Mouse (Mus musculus) lung, embryonic 14.5 days (tissue): ENCODE data around the gene Shc1. TPM values are rescaled to one million over a fixed set of nuclear protein-coding genes. Genes with fewer than 3 reads are reported as not detected.

Experiments
- ATAC-seq: fragments of 200-750 bp; cut with Nextera tagmentation; 2 replicates; pipeline ENCODE4 v1.8.0; 2017; ENCODE audit warnings: mild to moderate bottlenecking, moderate TSS enrichment, moderate library complexity; ENCODE audit not compliant: insufficient read depth
- DNase-seq: peaks from one replicate; pipeline ENCODE4 v3.0.0-alpha.2; 2015
- H3K27ac ChIP-seq: fragments of 300-500 bp; sonication (generic); 2 replicates; pipeline ENCODE4 v1.5.1; 2014; ENCODE audit warnings: low read depth, mild to moderate bottlenecking, moderate library complexity
- H3K27me3 ChIP-seq: fragments of 300-500 bp; sonication (generic); 2 replicates; pipeline ENCODE4 v1.6.1; 2014; ENCODE audit warnings: low read length, control low read depth; ENCODE audit not compliant: insufficient read depth
- H3K36me3 ChIP-seq: fragments of 300-500 bp; sonication (generic); 2 replicates; pipeline ENCODE4 v1.6.1; 2014; ENCODE audit warnings: control low read depth; ENCODE audit not compliant: insufficient read depth
- H3K4me1 ChIP-seq: fragments of 300-500 bp; sonication (generic); 2 replicates; pipeline ENCODE4 v1.6.1; 2014; ENCODE audit warnings: antibody characterized with exemption, control low read depth; ENCODE audit not compliant: insufficient read depth
- H3K4me2 ChIP-seq: fragments of 300-500 bp; sonication (generic); 2 replicates; pipeline ENCODE4 v1.6.1; 2014; ENCODE audit warnings: mild to moderate bottlenecking
- H3K4me3 ChIP-seq: fragments of 300-500 bp; sonication (generic); 2 replicates; pipeline ENCODE4 v1.5.1; 2014; ENCODE audit warnings: low read depth, low read length
- H3K9ac ChIP-seq: fragments of 300-500 bp; sonication (generic); 2 replicates; pipeline ENCODE4 v1.6.1; 2014
- H3K9me3 ChIP-seq: fragments of 300-500 bp; sonication (generic); 2 replicates; pipeline ENCODE4 v1.6.1; 2016; ENCODE audit warnings: low read depth, low read length, control low read depth
- CTCF ChIP-seq: IDR thresholded peaks from 2 replicates; pipeline ENCODE4 v1.5.1; 2016; ENCODE audit warnings: antibody characterized with exemption, low read depth
- WGBS: fragments of 180-500 bp; shearing (Covaris S2); extraction: QIAGEN DNeasy Blood & Tissue Kit; methylation state at CpG from one replicate; pipeline ENCODE4 v1.1.7; 2014; 5-methylcytosine and 5-hydroxymethylcytosine counted together
- polyA plus RNA-seq: library from polyadenylated mRNA; unstranded; fragments of >200 nt; fragmentation: Nextera tagmentation; extraction: Ambion mirVana; gene quantifications from 2 replicates; pipeline ENCODE4 v1.2.1, GENCODE M21; 2014

Gene Shc1
- 69.5 and 75.2 TPM in 2 replicates for polyA plus RNA-seq

DNA sequence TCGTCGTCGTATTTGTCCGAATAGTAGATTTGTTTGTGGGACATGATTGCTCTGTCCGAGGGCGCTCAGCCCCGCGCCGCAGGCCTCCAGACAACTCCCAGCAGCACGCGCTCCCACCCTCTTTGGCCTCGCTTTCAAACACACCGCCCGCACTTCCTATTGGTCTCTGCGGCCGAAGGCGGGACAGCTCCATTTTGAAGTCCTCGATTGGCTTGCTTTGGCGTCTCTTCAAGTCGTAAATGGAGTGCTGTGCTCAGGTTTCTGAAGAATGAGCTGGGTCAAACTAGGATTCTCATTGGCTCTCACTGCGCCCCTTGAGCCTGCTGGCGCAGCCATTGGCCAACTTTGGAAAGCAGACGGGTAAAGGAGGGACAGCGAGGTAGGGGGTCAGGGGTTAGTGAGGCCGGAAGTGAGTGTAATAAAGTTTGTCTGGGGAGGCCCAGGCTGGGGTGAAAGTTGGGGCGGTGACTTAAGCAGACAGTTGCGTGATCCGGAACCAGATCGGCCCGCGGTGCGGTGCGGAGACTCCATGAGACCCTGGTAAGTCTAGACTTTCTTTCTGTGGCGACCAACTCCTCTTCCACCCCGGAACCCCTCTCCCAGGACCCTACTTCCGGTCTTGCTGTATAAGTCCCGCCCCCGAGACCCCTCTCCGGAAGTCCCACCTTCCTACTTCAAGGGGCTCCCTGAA lies at the start of gene Shc1, which contains the start of gene Cks1b:
Gene Shc1, plus strand, starts transcription at position 274 of the 691 bp plus-strand sequence.
Gene Cks1b, minus strand, starts transcription at position 214 of the 691 bp plus-strand sequence.
- peak; percentile 99 for DNase-seq
- no peak for TF ChIP-seq CTCF
- Histone ChIP-seq H3K4me3 (peak within 1 kb of the TSS; percentile 55), H3K9ac (peak within 1 kb of the TSS; percentile 58), H3K9me3 (no peaks in the 10 kb centered on the region), H3K36me3 (peaks cover 36% of the 10 kb centered on the region), H3K27ac (peak within 1 kb of the TSS; percentile 99), H3K4me1 (peaks cover 19% of the 10 kb centered on the region), H3K4me2 (peak within 1 kb of the TSS; percentile 86), H3K27me3 (no peaks in the 10 kb centered on the region)
- peak; percentile 91 for ATAC-seq
- WGBS: under 1% methylated on average over 39 of the region's 39 CpGs

DNA sequence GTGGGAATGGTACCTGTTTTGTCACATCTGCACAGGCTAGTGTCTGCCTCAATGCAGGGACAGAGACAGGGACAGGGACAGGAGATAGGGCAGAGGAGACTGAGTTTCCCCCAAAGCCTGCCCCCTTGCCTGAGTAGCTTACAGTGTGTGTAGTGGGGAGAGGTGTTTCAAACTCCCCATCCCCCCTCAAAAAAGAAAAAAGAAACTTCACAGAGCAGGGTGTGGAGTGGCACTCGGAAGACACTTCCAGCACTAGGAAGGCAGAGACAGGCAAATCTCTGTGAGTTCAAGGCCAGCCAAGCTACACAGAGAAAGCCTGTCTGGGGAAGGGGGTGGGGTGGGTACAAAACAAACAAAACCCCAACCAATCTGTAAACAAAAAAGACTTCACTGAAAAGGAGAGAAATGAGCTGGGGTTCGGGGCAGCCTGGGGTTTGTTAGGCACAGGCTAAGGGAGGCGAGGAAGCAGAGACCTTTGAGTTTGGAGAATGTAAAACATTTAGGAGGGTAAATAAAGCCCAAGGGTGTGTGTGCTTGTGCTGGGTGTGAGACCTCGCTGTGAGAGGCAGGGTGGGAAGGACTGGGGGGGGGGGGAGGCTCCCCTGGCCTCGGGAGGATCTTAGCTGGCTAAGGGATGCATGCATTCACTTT lies 44.5 kb upstream of the Shc1 start:
- no peak for ATAC-seq
- DNase-seq: no peak
- Histone ChIP-seq H3K9me3 (no peaks in the 10 kb centered on the region), H3K27me3 (no peaks in the 10 kb centered on the region), H3K4me3 (no peak overlapping the region), H3K27ac (no peak overlapping the region), H3K4me1 (no peaks in the 10 kb centered on the region), H3K4me2 (no peak overlapping the region), H3K9ac (no peak overlapping the region), H3K36me3 (no peaks in the 10 kb centered on the region)
- WGBS: 25% methylated on average over 5 of the region's 5 CpGs
- no peak for TF ChIP-seq CTCF

DNA sequence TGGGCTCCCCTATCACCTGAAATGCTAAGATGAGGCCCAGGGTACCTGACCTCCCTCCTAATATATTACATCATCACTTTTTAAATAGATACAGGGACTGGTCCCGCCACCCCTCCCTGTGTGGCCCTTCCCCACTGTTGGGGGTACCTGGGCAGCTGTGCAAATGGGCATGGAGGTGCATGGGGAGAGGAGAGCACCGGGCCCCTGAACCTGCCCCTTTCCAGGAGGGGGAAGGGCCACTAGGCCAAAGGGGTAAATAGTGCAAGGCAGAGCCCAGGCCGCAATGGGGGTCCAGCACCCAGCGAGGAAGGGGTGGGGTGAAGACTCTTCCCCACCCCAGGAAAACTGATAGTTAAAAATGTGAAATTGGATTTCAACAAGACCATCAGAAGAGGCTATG lies 40.4 kb upstream of the Shc1 start:
- Histone ChIP-seq H3K36me3 (peaks cover 10% of the 10 kb centered on the region; the same call in 1 of the 2 replicates), H3K27me3 (no peaks in the 10 kb centered on the region), H3K9me3 (no peaks in the 10 kb centered on the region), H3K9ac (no peak overlapping the region), H3K27ac (peak overlapping the region; percentile 42; the same call in 1 of the 2 replicates), H3K4me3 (peak overlapping the region; percentile 52), H3K4me2 (peak overlapping the region; percentile 76), H3K4me1 (no peaks in the 10 kb centered on the region)
- 61% methylated on average over 4 of the region's 4 CpGs for WGBS
- DNase-seq: no peak
- ATAC-seq: peak; percentile 16; the same call in 1 of the 2 replicates
- TF ChIP-seq CTCF: no peak

DNA sequence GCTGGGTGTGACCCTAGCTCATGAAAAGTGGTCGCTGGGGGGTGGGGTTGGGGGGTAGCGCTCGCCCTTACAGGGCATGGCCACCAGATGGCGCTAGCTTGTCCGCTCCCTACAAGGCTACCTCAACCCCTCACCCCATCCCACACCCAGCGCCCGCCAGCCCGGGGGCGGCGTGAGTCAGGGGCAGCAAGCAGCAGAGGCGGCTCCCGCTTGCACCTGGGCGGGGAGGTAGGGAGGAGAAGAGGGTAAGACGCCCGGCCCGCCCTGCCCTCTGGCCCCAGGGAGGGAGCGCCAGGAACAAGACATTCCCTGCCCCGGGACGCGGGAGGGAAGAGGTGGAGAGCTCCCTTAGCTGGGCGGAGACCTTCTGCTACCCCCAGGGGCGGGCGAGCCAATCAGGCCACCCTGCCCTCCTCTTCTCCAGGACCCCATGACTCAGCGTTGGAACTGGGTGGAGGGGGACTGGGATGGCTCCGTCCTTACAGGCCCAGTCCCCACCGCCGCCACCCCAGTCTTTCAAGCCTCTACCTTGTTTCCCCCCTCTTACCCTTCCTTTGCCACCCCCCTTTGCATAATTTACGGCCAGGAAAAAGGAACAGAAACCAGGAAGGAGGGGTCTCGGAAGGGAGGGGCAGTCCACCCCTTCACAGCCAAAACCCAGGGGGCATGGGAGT lies 39.7 kb upstream of the Shc1 start:
- Histone ChIP-seq H3K27ac (peak overlapping the region; percentile 54; the same call in 1 of the 2 replicates), H3K9ac (peak overlapping the region; percentile 62), H3K9me3 (no peaks in the 10 kb centered on the region), H3K4me2 (peak overlapping the region; percentile 76), H3K36me3 (peaks cover 10% of the 10 kb centered on the region; the same call in 1 of the 2 replicates), H3K27me3 (no peaks in the 10 kb centered on the region), H3K4me1 (no peaks in the 10 kb centered on the region), H3K4me3 (peak overlapping the region; percentile 52)
- 1% methylated on average over 28 of the region's 29 CpGs for WGBS
- TF ChIP-seq CTCF: peak; percentile 97
- DNase-seq: peak; percentile 87
- peak; percentile 95 for ATAC-seq

DNA sequence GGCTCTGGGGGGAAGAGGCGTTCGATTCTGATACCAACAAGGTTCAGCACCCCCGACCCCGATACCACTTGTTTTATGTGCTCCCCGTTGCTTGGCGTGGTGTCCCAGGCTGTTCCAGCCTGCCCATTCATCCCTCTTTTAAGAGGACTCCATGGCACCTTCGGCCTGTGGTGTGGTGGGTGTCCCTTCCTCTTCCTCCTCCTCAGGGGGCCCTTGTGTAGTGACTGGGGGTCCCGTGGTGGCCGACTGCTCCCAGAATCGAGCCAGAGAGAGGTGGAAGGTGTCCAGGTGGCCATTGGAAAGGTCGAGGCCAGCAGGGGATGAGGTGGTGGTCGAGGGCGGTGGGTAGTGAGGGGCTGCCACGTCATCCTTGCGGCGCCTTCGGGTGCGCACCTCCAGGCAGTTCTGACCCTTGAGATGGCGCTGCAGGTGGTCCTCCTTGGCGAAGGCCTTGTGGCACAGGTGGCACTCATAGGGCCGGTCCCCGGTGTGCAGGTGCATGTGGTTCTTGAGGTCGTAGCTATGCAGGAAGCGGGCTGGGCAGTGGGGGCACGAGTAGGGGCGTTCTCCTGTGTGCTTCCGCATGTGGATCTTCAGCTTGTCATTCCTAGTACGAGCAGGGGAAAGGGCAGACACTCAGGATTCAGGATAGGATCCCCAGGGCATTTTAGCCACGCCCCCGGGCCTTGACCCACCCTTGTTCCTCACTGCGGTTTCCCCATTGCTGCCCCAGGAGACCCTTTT lies 38.7 kb upstream of the Shc1 start:
- TF ChIP-seq CTCF: no peak
- no peak for ATAC-seq
- WGBS: 85% methylated on average over 31 of the region's 31 CpGs
- no peaks in the 10 kb centered on the region for H3K27me3 ChIP-seq
- H3K4me1 ChIP-seq: no peaks in the 10 kb centered on the region
- no peak overlapping the region for H3K4me3 ChIP-seq
- no peaks in the 10 kb centered on the region for H3K9me3 ChIP-seq
- peaks cover 10% of the 10 kb centered on the region; the same call in 1 of the 2 replicates for H3K36me3 ChIP-seq
- H3K27ac ChIP-seq: no peak overlapping the region
- H3K9ac ChIP-seq: no peak overlapping the region
- peak overlapping the region; percentile 76 for H3K4me2 ChIP-seq
- DNase-seq: no peak

DNA sequence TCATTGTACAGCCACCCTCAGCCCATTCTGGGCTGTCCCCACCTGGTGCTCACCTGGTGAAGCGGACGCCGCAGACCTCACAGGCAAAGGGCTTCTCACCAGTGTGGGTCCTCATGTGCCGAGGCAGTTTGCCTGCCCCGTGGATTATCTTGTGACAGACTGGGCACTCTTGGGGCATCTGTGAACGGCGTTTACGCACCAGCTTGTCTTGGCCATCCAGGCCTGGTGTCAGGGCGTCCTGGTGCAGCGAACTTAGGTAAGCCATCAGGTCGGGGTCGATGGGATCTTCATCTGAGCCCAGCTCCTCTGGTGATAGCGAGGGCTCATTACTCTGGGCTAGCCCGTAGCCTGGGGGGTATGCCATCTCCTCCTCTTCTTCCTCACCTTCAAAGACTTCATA lies 38.0 kb upstream of the Shc1 start:
- peaks cover under 1% of the 10 kb centered on the region; the same call in 1 of the 2 replicates for H3K4me1 ChIP-seq
- no peak for TF ChIP-seq CTCF
- H3K36me3 ChIP-seq: peaks cover 10% of the 10 kb centered on the region; the same call in 1 of the 2 replicates
- no peak overlapping the region for H3K9ac ChIP-seq
- no peaks in the 10 kb centered on the region for H3K9me3 ChIP-seq
- H3K27me3 ChIP-seq: no peaks in the 10 kb centered on the region
- H3K4me2 ChIP-seq: no peak overlapping the region
- 90% methylated on average over 14 of the region's 14 CpGs for WGBS
- H3K27ac ChIP-seq: no peak overlapping the region
- no peak for DNase-seq
- no peak for ATAC-seq
- no peak overlapping the region for H3K4me3 ChIP-seq
